Mouse (Mus musculus) cortical plate, adult 2 months (tissue): Measurements from ENCODE around the gene Fbxl17.

Experiments
- CTCF ChIP-seq: fragments of 200-500 bp; IDR thresholded peaks from 2 replicates; pipeline ENCODE4 v1.5.1; 2011; ENCODE audit warnings: mild to moderate bottlenecking, control low read depth, low read length; ENCODE audit not compliant: insufficient read depth; ENCODE audit errors: extremely low read depth
- POLR2A ChIP-seq: fragments of 200-500 bp; IDR thresholded peaks from 2 replicates; pipeline ENCODE4 v1.6.1; 2011; ENCODE audit warnings: mild to moderate bottlenecking, low read length, control low read depth; ENCODE audit not compliant: insufficient read depth; ENCODE audit errors: extremely low read depth

- TF ChIP-seq POLR2A = no peak
- TF ChIP-seq CTCF = no peak
Measured at GRCm38 (mm10) chr17:63045297-63045696, 454.5 kb downstream of the Fbxl17 start.
